Mouse (Mus musculus) heart, embryonic 10.5 days (tissue): ENCODE measurements around the gene Grasp. TPM values are rescaled to one million over a fixed set of nuclear protein-coding genes. Genes with fewer than 3 reads are reported as not detected.
A peak's percentile ranks its signal among the peaks of the same experiment; 100 is the strongest.

ENCODE experiments used
- DNase-seq: peaks from one replicate; pipeline ENCODE4 v3.0.0-alpha.2; 2017; ENCODE audit warnings: low spot score
- H3K27ac ChIP-seq: fragments of 300-500 bp; sonication (generic); 2 replicates; pipeline ENCODE4 v1.5.1; 2016; ENCODE audit warnings: mild to moderate bottlenecking
- H3K27me3 ChIP-seq: fragments of 300-500 bp; sonication (generic); 2 replicates; pipeline ENCODE4 v1.6.1; 2016; ENCODE audit warnings: mild to moderate bottlenecking; ENCODE audit not compliant: poor library complexity, insufficient read depth, severe bottlenecking
- H3K36me3 ChIP-seq: fragments of 300-500 bp; sonication (generic); 2 replicates; pipeline ENCODE4 v1.6.1; 2016; ENCODE audit warnings: mild to moderate bottlenecking, moderate library complexity
- H3K4me1 ChIP-seq: fragments of 300-500 bp; sonication (generic); 2 replicates; pipeline ENCODE4 v1.6.1; 2016; ENCODE audit warnings: mild to moderate bottlenecking
- H3K4me3 ChIP-seq: fragments of 300-500 bp; sonication (generic); 2 replicates; pipeline ENCODE4 v1.5.1; 2016; ENCODE audit warnings: mild to moderate bottlenecking, moderate library complexity
- H3K9me3 ChIP-seq: fragments of 300-500 bp; sonication (generic); 2 replicates; pipeline ENCODE4 v1.6.1; 2016; ENCODE audit warnings: mild to moderate bottlenecking, moderate library complexity
- WGBS: fragments of 180-500 bp; shearing (Covaris S2); methylation state at CpG from one replicate; pipeline ENCODE4 v1.1.7; 2016; 5-methylcytosine and 5-hydroxymethylcytosine counted together
- polyA plus RNA-seq: library from polyadenylated mRNA; unstranded; fragments of >200 nt; fragmentation: Nextera tagmentation; extraction: Ambion mirVana; gene quantifications from 2 replicates; pipeline ENCODE4 v1.2.1, GENCODE M21; 2016

The Grasp gene
- polyA plus RNA-seq: 3.4 and 5.0 TPM in 2 replicates

GRCm38 (mm10) chr15:101224006-101224906 is at the start of gene Grasp:
Grasp (plus strand) TSS chr15:101224188.
- Histone ChIP-seq H3K27me3 (peaks cover 60% of the 10 kb centered on the region), H3K4me3 (peak within 1 kb of the TSS; percentile 91), H3K36me3 (peaks cover 9% of the 10 kb centered on the region), H3K4me1 (peaks cover 63% of the 10 kb centered on the region), H3K27ac (peak within 1 kb of the TSS; percentile 90), H3K9me3 (no peaks in the 10 kb centered on the region)
- DNase-seq: peak; percentile 92
- under 1% methylated on average over 77 of the region's 77 CpGs for WGBS

- H3K4me1 ChIP-seq: peaks cover 56% of the 10 kb centered on the region
- H3K36me3 ChIP-seq: no peaks in the 10 kb centered on the region
- H3K4me3 ChIP-seq: peak overlapping the region; percentile 97
- peak overlapping the region; percentile 98 for H3K27ac ChIP-seq
- H3K27me3 ChIP-seq: peaks cover 14% of the 10 kb centered on the region; the same call in 1 of the 2 replicates
- no peak for DNase-seq
- H3K9me3 ChIP-seq: no peaks in the 10 kb centered on the region
- 1% methylated on average over 45 of the region's 46 CpGs for WGBS
Measured at GRCm38 (mm10) chr15:101174294-101175130, 49.5 kb upstream of the Grasp start.

- peaks cover 14% of the 10 kb centered on the region; the same call in 1 of the 2 replicates for H3K27me3 ChIP-seq
- peaks cover 57% of the 10 kb centered on the region for H3K4me1 ChIP-seq
- no peaks in the 10 kb centered on the region for H3K36me3 ChIP-seq
- no peaks in the 10 kb centered on the region for H3K9me3 ChIP-seq
- WGBS: 18% methylated on average over 5 of the region's 5 CpGs
- peak overlapping the region; percentile 97 for H3K4me3 ChIP-seq
- peak overlapping the region; percentile 98 for H3K27ac ChIP-seq
- DNase-seq: no peak
Measured at GRCm38 (mm10) chr15:101175131-101175460, 48.9 kb upstream of the Grasp start.

GRCm38 (mm10) chr15:101175613-101176283 is 48.2 kb upstream of the Grasp start:
- peak overlapping the region; percentile 98; the same call in 1 of the 2 replicates for H3K27ac ChIP-seq
- WGBS: 22% methylated on average over 17 of the region's 17 CpGs
- DNase-seq: no peak
- no peaks in the 10 kb centered on the region for H3K36me3 ChIP-seq
- peaks cover 64% of the 10 kb centered on the region for H3K4me1 ChIP-seq
- H3K27me3 ChIP-seq: peaks cover 14% of the 10 kb centered on the region; the same call in 1 of the 2 replicates
- H3K4me3 ChIP-seq: peak overlapping the region; percentile 97
- H3K9me3 ChIP-seq: no peaks in the 10 kb centered on the region

- Histone ChIP-seq H3K27ac (peak overlapping the region; percentile 98; the same call in 1 of the 2 replicates), H3K36me3 (no peaks in the 10 kb centered on the region), H3K27me3 (peaks cover 14% of the 10 kb centered on the region; the same call in 1 of the 2 replicates), H3K4me3 (peak overlapping the region; percentile 97), H3K4me1 (peaks cover 69% of the 10 kb centered on the region), H3K9me3 (no peaks in the 10 kb centered on the region)
- 43% methylated on average over 3 of the region's 3 CpGs for WGBS
- DNase-seq: no peak
Measured at GRCm38 (mm10) chr15:101176284-101176680, 47.7 kb upstream of the Grasp start.

GRCm38 (mm10) chr15:101176795-101177691 is 46.9 kb upstream of the Grasp start:
- no peak for DNase-seq
- Histone ChIP-seq H3K36me3 (no peaks in the 10 kb centered on the region), H3K9me3 (no peaks in the 10 kb centered on the region), H3K27me3 (peaks cover 7% of the 10 kb centered on the region; the same call in 1 of the 2 replicates), H3K4me3 (peak overlapping the region; percentile 25; the same call in 1 of the 2 replicates), H3K27ac (peak overlapping the region; percentile 98), H3K4me1 (peaks cover 77% of the 10 kb centered on the region)
- 40% methylated on average over 8 of the region's 8 CpGs for WGBS

- Histone ChIP-seq H3K4me3 (no peak overlapping the region), H3K27me3 (no peaks in the 10 kb centered on the region), H3K36me3 (peaks cover 9% of the 10 kb centered on the region), H3K4me1 (peaks cover 71% of the 10 kb centered on the region), H3K9me3 (no peaks in the 10 kb centered on the region), H3K27ac (0 out of 2 replicates have a peak overlapping the region, but pooled peaks have one; percentile 1)
- WGBS: 70% methylated on average over 15 of the region's 15 CpGs
- DNase-seq: no peak
Measured at GRCm38 (mm10) chr15:101180363-101181105, 43.5 kb upstream of the Grasp start.

- Histone ChIP-seq H3K4me1 (peaks cover 66% of the 10 kb centered on the region), H3K36me3 (peaks cover 12% of the 10 kb centered on the region), H3K27me3 (no peaks in the 10 kb centered on the region), H3K27ac (peak overlapping the region; percentile 67), H3K4me3 (no peak overlapping the region), H3K9me3 (no peaks in the 10 kb centered on the region)
- DNase-seq: no peak
- WGBS: 34% methylated on average over 5 of the region's 5 CpGs
Measured at GRCm38 (mm10) chr15:101181106-101181466, 42.9 kb upstream of the Grasp start.

- Histone ChIP-seq H3K27ac (peak overlapping the region; percentile 67), H3K4me1 (peaks cover 62% of the 10 kb centered on the region), H3K9me3 (no peaks in the 10 kb centered on the region), H3K27me3 (no peaks in the 10 kb centered on the region), H3K4me3 (no peak overlapping the region), H3K36me3 (peaks cover 12% of the 10 kb centered on the region)
- DNase-seq: no peak
- 43% methylated on average over 4 of the region's 4 CpGs for WGBS
Measured at GRCm38 (mm10) chr15:101181500-101181899, 42.5 kb upstream of the Grasp start.

GRCm38 (mm10) chr15:101182676-101183075 is 41.3 kb upstream of the Grasp start:
- H3K9me3 ChIP-seq: no peaks in the 10 kb centered on the region
- peaks cover 12% of the 10 kb centered on the region for H3K36me3 ChIP-seq
- 62% methylated on average over 5 of the region's 5 CpGs for WGBS
- no peak overlapping the region for H3K27ac ChIP-seq
- DNase-seq: no peak
- H3K27me3 ChIP-seq: no peaks in the 10 kb centered on the region
- no peak overlapping the region for H3K4me3 ChIP-seq
- H3K4me1 ChIP-seq: peaks cover 50% of the 10 kb centered on the region

GRCm38 (mm10) chr15:101184300-101184699 is 39.7 kb upstream of the Grasp start:
- Histone ChIP-seq H3K4me3 (no peak overlapping the region), H3K9me3 (no peaks in the 10 kb centered on the region), H3K36me3 (peaks cover 12% of the 10 kb centered on the region), H3K4me1 (peaks cover 48% of the 10 kb centered on the region), H3K27me3 (no peaks in the 10 kb centered on the region), H3K27ac (no peak overlapping the region)
- WGBS: 95% methylated on average over 8 of the region's 8 CpGs
- no peak for DNase-seq
